Mouse (Mus musculus) lung, adult 2 months (tissue): ENCODE results near the gene Nfatc3.

Experiments
- CTCF ChIP-seq: fragments of 200-500 bp; IDR thresholded peaks from 2 replicates; pipeline ENCODE4 v1.5.1; 2011; ENCODE audit warnings: mild to moderate bottlenecking, low read length, control low read depth; ENCODE audit not compliant: insufficient read depth
- POLR2A ChIP-seq: fragments of 200-500 bp; IDR thresholded peaks from 2 replicates; pipeline ENCODE4 v1.6.1; 2011; ENCODE audit warnings: low read depth, mild to moderate bottlenecking, control low read depth, low read length, borderline replicate concordance; ENCODE audit errors: extremely low read depth

DNA sequence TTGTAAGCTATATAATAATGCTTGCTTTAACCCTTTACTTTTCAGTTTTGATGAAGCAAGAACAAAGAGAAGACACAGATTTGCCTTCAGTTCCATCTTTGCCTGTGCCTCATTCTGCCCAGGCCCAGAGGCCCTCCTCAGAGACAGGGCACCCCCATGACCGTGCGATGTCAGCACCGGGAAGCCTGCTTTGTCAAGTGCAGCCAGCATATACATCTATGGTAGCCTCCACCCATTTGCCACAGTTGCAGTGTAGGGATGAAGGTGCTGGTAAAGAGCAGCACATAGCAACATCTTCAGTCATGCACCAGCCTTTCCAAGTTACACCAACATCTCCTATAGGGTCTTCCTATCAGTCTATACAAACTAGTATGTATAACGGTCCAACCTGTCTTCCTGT lies 49.4 kb downstream of the Nfatc3 start:
- TF ChIP-seq CTCF = no peak
- TF ChIP-seq POLR2A = no peak
